Mouse (Mus musculus) limb, embryonic 13.5 days (tissue): Measurements from ENCODE around the gene Msl2. TPM values are rescaled to one million over a fixed set of nuclear protein-coding genes. Genes with fewer than 3 reads are reported as not detected.
A peak's percentile ranks its signal among the peaks of the same experiment; 100 is the strongest.

Source experiments
- ATAC-seq: fragments of 200-750 bp; cut with Nextera tagmentation; 2 replicates; pipeline ENCODE4 v1.8.0; 2017; ENCODE audit warnings: low read depth, moderate number of reproducible peaks, moderate TSS enrichment; ENCODE audit not compliant: low FRiP score
- H3K27ac ChIP-seq: fragments of 300-500 bp; sonication (generic); 2 replicates; pipeline ENCODE4 v1.5.1; 2015; ENCODE audit warnings: inconsistent platforms, mild to moderate bottlenecking, moderate library complexity
- H3K27me3 ChIP-seq: fragments of 300-500 bp; sonication (generic); 2 replicates; pipeline ENCODE4 v1.6.1; 2015; ENCODE audit warnings: mild to moderate bottlenecking, inconsistent platforms
- H3K36me3 ChIP-seq: fragments of 300-500 bp; sonication (generic); 2 replicates; pipeline ENCODE4 v1.6.1; 2015; ENCODE audit warnings: inconsistent platforms, mild to moderate bottlenecking, moderate library complexity
- H3K4me1 ChIP-seq: fragments of 300-500 bp; sonication (generic); 2 replicates; pipeline ENCODE4 v1.6.1; 2015; ENCODE audit warnings: inconsistent platforms
- H3K4me2 ChIP-seq: fragments of 300-500 bp; sonication (generic); replicated peaks from 2 replicates; pipeline ENCODE4 v1.6.1; 2015; ENCODE audit warnings: inconsistent platforms, mild to moderate bottlenecking, moderate library complexity
- H3K4me3 ChIP-seq: fragments of 300-500 bp; sonication (generic); 2 replicates; pipeline ENCODE4 v1.5.1; 2015; ENCODE audit warnings: moderate library complexity, mild to moderate bottlenecking, inconsistent platforms
- H3K9ac ChIP-seq: fragments of 300-500 bp; sonication (generic); 2 replicates; pipeline ENCODE4 v1.6.1; 2015; ENCODE audit warnings: mild to moderate bottlenecking, inconsistent platforms
- H3K9me3 ChIP-seq: fragments of 300-500 bp; sonication (generic); 2 replicates; pipeline ENCODE4 v1.6.1; 2016; ENCODE audit warnings: inconsistent platforms
- WGBS: fragments of 180-500 bp; shearing (Covaris S2); methylation state at CpG from one replicate; pipeline ENCODE4 v1.1.7; 2015; 5-methylcytosine and 5-hydroxymethylcytosine counted together
- polyA plus RNA-seq: library from polyadenylated mRNA; unstranded; fragments of >200 nt; fragmentation: Nextera tagmentation; extraction: Ambion mirVana; gene quantifications from 2 replicates; pipeline ENCODE4 v1.2.1, GENCODE M21; 2015

Msl2 gene
- 5.2 and 5.5 TPM in 2 replicates for polyA plus RNA-seq

DNA sequence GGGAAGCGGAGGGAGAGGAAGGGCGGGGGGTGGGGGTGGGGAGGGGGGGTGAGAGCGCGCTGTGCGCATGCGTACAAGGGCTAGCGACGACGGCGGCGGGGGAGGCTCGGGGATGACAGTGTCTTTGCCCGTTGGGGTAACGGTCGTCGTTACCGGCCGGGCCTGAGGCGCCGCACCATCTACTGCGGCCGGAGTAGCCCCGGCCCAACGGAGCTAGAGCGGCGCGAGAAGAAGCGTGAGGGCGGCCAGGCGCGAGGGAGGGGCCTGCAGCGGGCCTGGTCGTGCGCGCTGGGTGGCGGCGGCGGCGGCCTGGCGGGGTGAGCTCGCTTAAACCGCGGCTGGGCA lies at the start of gene Msl2:
Msl2 (plus strand) TSS at position 115 of the 345 bp plus-strand sequence.
- peak within 1 kb of the TSS; percentile 100 for H3K27ac ChIP-seq
- peak within 1 kb of the TSS; percentile 99 for H3K4me3 ChIP-seq
- 0% methylated on average over 27 of the region's 43 CpGs for WGBS
- no peaks in the 10 kb centered on the region for H3K9me3 ChIP-seq
- H3K9ac ChIP-seq = peak within 1 kb of the TSS; percentile 99
- H3K4me1 ChIP-seq = peaks cover 25% of the 10 kb centered on the region
- H3K36me3 ChIP-seq = no peaks in the 10 kb centered on the region
- peak; percentile 72 for ATAC-seq
- H3K27me3 ChIP-seq = no peaks in the 10 kb centered on the region
- peak within 1 kb of the TSS; percentile 94 for H3K4me2 ChIP-seq

DNA sequence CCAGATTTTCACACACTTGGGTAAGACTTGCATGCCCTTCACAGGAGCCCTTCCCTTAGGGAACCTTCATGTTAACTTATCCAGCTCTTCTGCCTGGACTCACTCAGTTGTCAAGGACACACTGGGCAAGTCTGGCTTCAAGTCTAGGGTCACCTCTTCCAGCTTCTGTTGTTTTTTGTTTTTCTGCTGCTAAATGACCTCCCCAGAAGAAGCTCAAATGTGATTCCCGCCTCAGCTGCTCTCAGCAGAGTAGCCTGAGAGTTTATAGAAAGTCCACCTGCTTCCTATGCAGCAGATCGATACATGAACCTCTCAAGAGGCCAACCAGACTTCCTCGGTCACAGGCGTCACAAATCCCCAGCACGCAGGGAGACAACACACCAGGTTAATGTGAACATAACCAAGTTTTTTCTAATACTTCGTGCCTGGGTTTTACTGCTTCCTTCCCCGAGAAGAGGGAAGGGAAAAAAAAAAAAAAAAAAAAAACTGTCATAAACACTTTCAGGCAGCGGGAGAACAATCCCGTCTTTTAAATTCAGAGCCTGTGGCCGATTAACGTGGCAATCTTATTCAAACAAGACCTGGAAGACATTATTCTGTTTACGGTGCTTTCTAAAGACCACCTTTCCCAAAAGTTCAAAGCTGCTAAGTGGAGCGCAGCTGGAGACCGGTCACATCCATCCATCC lies 40.0 kb upstream of the Msl2 start:
- Histone ChIP-seq H3K4me1 (peaks cover 12% of the 10 kb centered on the region), H3K9ac (peak overlapping the region; percentile 77), H3K9me3 (no peaks in the 10 kb centered on the region), H3K4me3 (peak overlapping the region; percentile 56), H3K36me3 (peaks cover 11% of the 10 kb centered on the region), H3K4me2 (peak overlapping the region; percentile 69), H3K27ac (peak overlapping the region; percentile 97), H3K27me3 (no peaks in the 10 kb centered on the region)
- 0 out of 2 replicates have a peak, but pooled peaks have one; percentile 0 for ATAC-seq
- 1% methylated on average over 14 of the region's 14 CpGs for WGBS

DNA sequence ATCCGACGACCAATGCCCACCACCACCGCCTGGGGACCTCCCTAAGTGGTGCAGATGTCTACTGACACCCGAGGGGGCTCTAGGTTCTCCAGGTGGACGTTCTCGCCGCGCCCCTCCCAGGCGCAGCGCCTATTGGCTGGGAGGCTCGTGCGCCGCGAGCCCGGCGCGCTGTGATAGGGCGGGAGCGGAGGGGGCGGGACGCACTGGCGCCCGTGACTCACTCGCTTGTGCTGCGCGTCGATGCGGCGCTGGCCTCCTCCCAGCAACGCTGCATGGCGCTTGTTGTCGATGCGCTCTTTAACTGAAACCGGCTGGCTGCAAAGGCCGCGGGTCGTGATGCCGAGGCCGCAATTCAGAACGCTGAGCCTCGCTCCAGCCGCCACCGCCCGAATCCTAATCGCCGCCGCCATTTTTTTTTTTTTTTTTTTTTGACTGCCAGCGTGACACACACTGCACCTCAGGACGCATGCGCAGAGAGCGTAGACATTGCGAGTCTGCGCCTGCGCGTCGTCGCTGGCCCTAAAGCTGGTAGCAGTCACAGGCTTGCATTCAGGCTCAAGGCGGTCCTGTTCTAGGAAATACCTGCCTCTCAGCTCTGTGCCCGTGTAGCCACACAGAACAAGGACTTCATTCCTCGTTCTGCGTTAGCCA lies 39.3 kb upstream of the Msl2 start, which contains the start of gene Pccb:
Pccb (minus strand) TSS at position 451 of the 651 bp plus-strand sequence.
- peak within 1 kb of the TSS; percentile 56 for H3K4me3 ChIP-seq
- H3K27me3 ChIP-seq = no peaks in the 10 kb centered on the region
- H3K36me3 ChIP-seq = peaks cover 6% of the 10 kb centered on the region; the same call in 1 of the 2 replicates
- H3K9ac ChIP-seq = peak within 1 kb of the TSS; percentile 77
- H3K27ac ChIP-seq = peak within 1 kb of the TSS; percentile 97
- peaks cover 12% of the 10 kb centered on the region for H3K4me1 ChIP-seq
- WGBS = under 1% methylated on average over 56 of the region's 61 CpGs
- no peaks in the 10 kb centered on the region for H3K9me3 ChIP-seq
- H3K4me2 ChIP-seq = peak within 1 kb of the TSS; percentile 69
- peak; percentile 99 for ATAC-seq

DNA sequence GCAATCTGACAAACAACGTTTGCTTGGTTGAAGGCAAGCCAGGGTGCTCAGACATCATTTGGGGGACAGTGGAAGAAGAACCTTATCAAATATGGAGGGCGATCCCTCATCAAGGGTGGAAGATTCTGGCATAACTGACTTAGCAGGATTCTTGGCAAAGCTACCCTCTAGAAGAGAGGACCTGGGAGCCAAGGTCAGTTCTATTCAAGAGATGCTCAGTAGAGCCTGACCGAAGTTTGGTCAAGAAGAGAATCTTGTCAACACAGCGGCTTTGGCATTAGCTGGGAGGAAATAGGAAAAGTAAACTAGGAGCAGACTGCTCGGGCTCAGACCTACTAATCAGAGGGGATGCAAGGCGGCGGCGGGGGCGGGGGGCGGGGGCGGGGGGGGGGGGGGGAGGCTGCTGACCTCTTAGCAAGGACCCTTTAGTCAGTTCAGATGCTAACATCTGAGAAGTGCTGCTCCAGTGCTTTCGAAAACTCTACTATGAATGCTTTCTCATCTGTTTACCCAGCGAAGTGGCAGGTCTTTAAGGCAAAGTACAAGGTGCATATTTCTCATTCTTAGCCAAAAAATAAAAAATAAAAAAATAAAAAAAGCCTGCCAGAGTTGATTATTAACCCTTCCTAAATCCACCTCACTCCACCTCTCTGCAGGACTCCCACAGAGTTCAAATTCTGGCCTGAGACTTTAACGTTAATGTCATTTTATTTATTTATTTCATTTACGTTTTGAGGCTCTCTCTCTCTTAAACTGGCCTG lies 37.9 kb upstream of the Msl2 start:
- peaks cover 3% of the 10 kb centered on the region; the same call in 1 of the 2 replicates for H3K36me3 ChIP-seq
- no peak overlapping the region for H3K4me2 ChIP-seq
- H3K9me3 ChIP-seq = no peaks in the 10 kb centered on the region
- H3K27me3 ChIP-seq = no peaks in the 10 kb centered on the region
- H3K4me1 ChIP-seq = peaks cover 12% of the 10 kb centered on the region
- no peak overlapping the region for H3K9ac ChIP-seq
- no peak for ATAC-seq
- H3K27ac ChIP-seq = no peak overlapping the region
- H3K4me3 ChIP-seq = no peak overlapping the region
- 82% methylated on average over 12 of the region's 15 CpGs for WGBS

GRCm38 (mm10) chr9:101036876-101037275 lies 37.0 kb upstream of the Msl2 start:
- Histone ChIP-seq H3K4me1 (peaks cover 12% of the 10 kb centered on the region), H3K27ac (no peak overlapping the region), H3K9ac (no peak overlapping the region), H3K27me3 (no peaks in the 10 kb centered on the region), H3K4me3 (no peak overlapping the region), H3K36me3 (no peaks in the 10 kb centered on the region), H3K4me2 (no peak overlapping the region), H3K9me3 (no peaks in the 10 kb centered on the region)
- no peak for ATAC-seq
- 80% methylated on average over 2 of the region's 2 CpGs for WGBS

DNA sequence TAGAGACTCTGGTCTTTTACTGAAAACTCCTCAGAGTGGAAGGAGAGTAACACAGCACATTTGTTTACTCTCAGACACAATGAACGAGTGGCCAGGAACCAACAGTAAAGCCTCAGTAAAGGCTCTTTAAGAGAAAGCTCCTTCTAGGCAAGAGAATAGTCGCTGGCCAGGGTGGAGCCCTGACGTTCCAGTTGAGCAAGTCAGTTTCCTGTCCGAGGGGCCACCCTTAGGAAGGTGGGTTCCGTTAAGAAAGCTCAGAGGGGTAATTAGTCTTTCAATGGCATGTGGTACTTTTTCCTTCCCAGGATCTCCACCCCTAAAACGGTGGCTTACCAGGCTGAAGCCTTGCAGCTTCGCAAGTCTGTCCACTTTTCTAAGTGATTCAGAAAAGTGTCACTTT lies 36.5 kb upstream of the Msl2 start:
- Histone ChIP-seq H3K4me1 (peaks cover 12% of the 10 kb centered on the region), H3K27ac (no peak overlapping the region; the same call in 1 of the 2 replicates), H3K36me3 (no peaks in the 10 kb centered on the region), H3K27me3 (no peaks in the 10 kb centered on the region), H3K9me3 (no peaks in the 10 kb centered on the region), H3K4me3 (no peak overlapping the region), H3K9ac (no peak overlapping the region), H3K4me2 (peak overlapping the region; percentile 11)
- 39% methylated on average over 7 of the region's 7 CpGs for WGBS
- ATAC-seq = no peak

DNA sequence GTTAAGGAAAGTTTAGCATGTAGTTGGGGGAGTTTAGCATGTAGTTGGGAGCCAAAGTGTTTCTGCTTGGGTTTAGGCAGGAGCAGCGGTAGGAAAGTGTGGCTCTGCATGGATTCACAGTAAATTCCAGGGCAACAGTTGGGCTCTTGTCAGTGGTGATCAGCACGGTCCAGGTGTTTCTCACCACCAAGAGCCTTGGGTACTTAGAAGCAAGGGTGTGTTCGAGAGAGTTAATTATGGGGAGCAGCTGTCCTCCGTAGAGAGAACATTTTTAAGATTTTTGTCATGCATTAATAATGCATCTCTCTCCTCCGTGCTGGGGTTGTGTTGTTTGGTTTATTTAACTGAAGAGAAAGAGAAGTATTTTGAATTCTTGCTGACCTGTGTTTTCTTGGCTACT lies 35.3 kb upstream of the Msl2 start:
- H3K9ac ChIP-seq = no peak overlapping the region
- H3K36me3 ChIP-seq = no peaks in the 10 kb centered on the region
- no peak overlapping the region for H3K4me3 ChIP-seq
- no peak overlapping the region for H3K4me2 ChIP-seq
- H3K9me3 ChIP-seq = no peaks in the 10 kb centered on the region
- no peak for ATAC-seq
- H3K27ac ChIP-seq = 0 out of 2 replicates have a peak overlapping the region, but pooled peaks have one; percentile 6
- H3K27me3 ChIP-seq = no peaks in the 10 kb centered on the region
- 65% methylated on average over 5 of the region's 5 CpGs for WGBS
- peaks cover 8% of the 10 kb centered on the region for H3K4me1 ChIP-seq

GRCm38 (mm10) chr9:101041508-101041907 lies 32.4 kb upstream of the Msl2 start:
- Histone ChIP-seq H3K4me1 (no peaks in the 10 kb centered on the region), H3K4me2 (no peak overlapping the region), H3K9me3 (no peaks in the 10 kb centered on the region), H3K36me3 (no peaks in the 10 kb centered on the region), H3K27ac (no peak overlapping the region), H3K27me3 (no peaks in the 10 kb centered on the region), H3K9ac (no peak overlapping the region), H3K4me3 (no peak overlapping the region)
- no peak for ATAC-seq
- WGBS = 71% methylated on average over 5 of the region's 5 CpGs

DNA sequence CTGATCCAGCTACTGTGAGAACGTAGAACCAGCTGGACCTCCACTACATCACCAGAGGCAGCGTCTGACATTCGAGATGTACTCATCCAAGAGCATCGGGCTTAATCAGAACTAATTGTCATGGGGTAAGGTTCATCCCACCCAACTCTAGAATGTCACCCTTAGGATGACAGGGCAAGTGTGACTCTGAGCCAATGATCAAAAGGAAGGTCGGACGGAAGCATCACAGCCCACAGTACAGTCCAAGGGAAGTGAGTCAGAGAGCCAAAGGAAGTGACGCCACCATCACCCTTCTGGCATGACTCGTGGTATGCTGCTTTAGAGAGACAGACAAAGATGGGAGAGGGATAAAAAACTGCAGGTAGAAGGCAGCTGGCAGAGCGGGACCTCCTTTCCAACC lies 31.7 kb upstream of the Msl2 start:
- Histone ChIP-seq H3K9me3 (no peaks in the 10 kb centered on the region), H3K36me3 (no peaks in the 10 kb centered on the region), H3K9ac (no peak overlapping the region), H3K4me2 (no peak overlapping the region), H3K27me3 (no peaks in the 10 kb centered on the region), H3K4me1 (no peaks in the 10 kb centered on the region), H3K27ac (no peak overlapping the region), H3K4me3 (no peak overlapping the region)
- WGBS = 81% methylated on average over 9 of the region's 9 CpGs
- no peak for ATAC-seq

- Histone ChIP-seq H3K36me3 (no peaks in the 10 kb centered on the region), H3K27me3 (no peaks in the 10 kb centered on the region), H3K9me3 (no peaks in the 10 kb centered on the region), H3K4me2 (no peak overlapping the region), H3K9ac (no peak overlapping the region), H3K4me1 (no peaks in the 10 kb centered on the region), H3K27ac (no peak overlapping the region), H3K4me3 (no peak overlapping the region)
- 64% methylated on average over 15 of the region's 15 CpGs for WGBS
- no peak for ATAC-seq
Observed at GRCm38 (mm10) chr9:101045710-101046338, 28.1 kb upstream of the Msl2 start.

DNA sequence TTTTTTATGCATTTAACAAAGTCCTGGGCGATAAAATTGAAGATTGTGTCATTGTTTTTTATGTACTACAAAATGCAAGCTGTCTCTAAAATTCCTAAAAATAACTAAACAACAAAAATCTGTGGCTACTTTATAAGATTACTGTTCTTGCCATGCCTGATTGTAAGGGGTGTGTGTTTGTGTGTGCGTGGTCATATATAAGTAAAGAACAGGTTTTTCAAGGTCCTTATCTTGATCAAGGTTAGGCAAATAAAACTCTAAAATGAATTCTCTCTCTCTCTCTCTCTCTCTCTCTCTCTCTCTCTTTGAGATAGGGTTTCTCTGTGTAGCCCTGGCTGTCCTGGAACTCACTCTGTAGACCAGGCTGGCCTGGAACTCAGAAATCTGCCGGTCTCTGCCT lies 21.9 kb upstream of the Msl2 start:
- no peak for ATAC-seq
- Histone ChIP-seq H3K27me3 (no peaks in the 10 kb centered on the region), H3K9me3 (no peaks in the 10 kb centered on the region), H3K9ac (no peak overlapping the region), H3K4me1 (no peaks in the 10 kb centered on the region), H3K4me2 (no peak overlapping the region), H3K4me3 (no peak overlapping the region), H3K36me3 (no peaks in the 10 kb centered on the region), H3K27ac (no peak overlapping the region)
- WGBS = 91% methylated on average over 3 of the region's 3 CpGs

GRCm38 (mm10) chr9:101052691-101053090 lies 21.2 kb upstream of the Msl2 start:
- Histone ChIP-seq H3K27ac (no peak overlapping the region), H3K9ac (no peak overlapping the region), H3K4me2 (no peak overlapping the region), H3K27me3 (no peaks in the 10 kb centered on the region), H3K4me1 (no peaks in the 10 kb centered on the region), H3K9me3 (no peaks in the 10 kb centered on the region), H3K4me3 (no peak overlapping the region), H3K36me3 (no peaks in the 10 kb centered on the region)
- 65% methylated on average over 6 of the region's 6 CpGs for WGBS
- no peak for ATAC-seq
